Comparison of ENCODE assay signal across 8 mouse cellular contexts in the genomic region with DNA sequence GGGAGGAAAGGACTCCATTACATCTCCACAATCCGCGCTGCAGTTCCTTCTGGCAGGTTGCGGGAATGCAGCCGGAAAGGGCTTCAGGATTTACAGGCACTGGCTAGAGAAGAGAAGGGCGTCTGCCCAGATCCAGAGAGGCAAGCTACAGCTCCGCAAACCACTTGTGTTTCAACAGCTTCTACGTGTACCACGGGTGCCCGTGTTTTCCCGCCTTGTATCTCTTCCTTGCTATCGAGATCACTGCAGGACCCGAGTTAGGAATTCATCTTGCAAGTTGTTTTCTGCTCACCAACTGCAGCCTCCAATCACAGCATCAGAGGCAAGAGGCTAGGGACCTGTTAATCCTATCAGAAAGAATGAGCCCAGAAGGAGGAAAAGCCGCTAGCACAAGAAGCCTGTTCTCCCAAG. TPM values are rescaled to one million over a fixed set of nuclear protein-coding genes. Genes with fewer than 3 reads are reported as not detected.
DNase-seq lines count a peak whose midpoint lies in the region; ATAC-seq lines count a peak whose summit lies in the region.

No protein-coding gene starts in this region.

- H3K9me3 ChIP-seq in forebrain, embryonic 11.5 days (ENCODE audit: control insufficient read depth, low read length) = no peaks in the 10 kb centered on the region; the same call in 1 of the 2 replicates
- no peaks in the 10 kb centered on the region for H3K9me3 ChIP-seq in intestine, embryonic 14.5 days (ENCODE audit: control insufficient read depth, low read length)
- no peaks in the 10 kb centered on the region; the same call in 1 of the 2 replicates for H3K9me3 ChIP-seq in stomach, embryonic 16.5 days (replicated peaks; ENCODE audit: control insufficient read depth, low read length)

- no peaks in the 10 kb centered on the region for H3K36me3 ChIP-seq in forebrain, embryonic 11.5 days (ENCODE audit: control insufficient read depth, insufficient read depth, low read length)
- H3K36me3 ChIP-seq in intestine, embryonic 14.5 days (ENCODE audit: control insufficient read depth, insufficient read depth, low read length) = no peaks in the 10 kb centered on the region
- no peaks in the 10 kb centered on the region for H3K36me3 ChIP-seq in stomach, embryonic 16.5 days (ENCODE audit: control insufficient read depth, insufficient read depth, low read length)

- H3K4me2 ChIP-seq in forebrain, embryonic 11.5 days (ENCODE audit: low read depth, low read length, severe bottlenecking) = peak overlapping the region; percentile 43; the same call in 1 of the 2 replicates
- peak overlapping the region; percentile 47 for H3K4me2 ChIP-seq in intestine, embryonic 14.5 days (ENCODE audit: low read length)
- H3K4me2 ChIP-seq in stomach, embryonic 16.5 days (ENCODE audit: low read depth, low read length) = peak overlapping the region; percentile 36; the same call in 1 of the 2 replicates

- H3K27me3 ChIP-seq in forebrain, embryonic 11.5 days (ENCODE audit: control insufficient read depth, insufficient read depth, low read length) = no peaks in the 10 kb centered on the region
- H3K27me3 ChIP-seq in intestine, embryonic 14.5 days (replicated peaks; ENCODE audit: control insufficient read depth, insufficient read depth, low read length) = no peaks in the 10 kb centered on the region
- H3K27me3 ChIP-seq in stomach, embryonic 16.5 days (ENCODE audit: control insufficient read depth, insufficient read depth, low read length) = no peaks in the 10 kb centered on the region

- peak; percentile 82 for ATAC-seq in forebrain, embryonic 11.5 days (replicated peaks; ENCODE audit: low FRiP score)
- ATAC-seq in intestine, embryonic 14.5 days (replicated peaks; ENCODE audit: low FRiP score, low TSS enrichment, low read depth) = peak; percentile 56; the same call in 1 of the 2 replicates
- ATAC-seq in stomach, embryonic 16.5 days (ENCODE audit: insufficient read depth, low FRiP score) = no peak

- H3K4me3 ChIP-seq in forebrain, embryonic 11.5 days (ENCODE audit: low read depth, low read length) = no peak overlapping the region
- H3K4me3 ChIP-seq in intestine, embryonic 14.5 days (ENCODE audit: low read depth, low read length) = no peak overlapping the region; the same call in 1 of the 2 replicates
- no peak overlapping the region for H3K4me3 ChIP-seq in stomach, embryonic 16.5 days (replicated peaks; ENCODE audit: low read length)

- H3K27ac ChIP-seq in forebrain, embryonic 11.5 days (ENCODE audit: low read depth, low read length) = no peak overlapping the region
- no peak overlapping the region for H3K27ac ChIP-seq in intestine, embryonic 14.5 days (ENCODE audit: low read depth)
- H3K27ac ChIP-seq in stomach, embryonic 16.5 days (ENCODE audit: low read length) = no peak overlapping the region

- H3K4me1 ChIP-seq in forebrain, embryonic 11.5 days (replicated peaks; ENCODE audit: control insufficient read depth, insufficient read depth, low read length) = peaks cover 2% of the 10 kb centered on the region; the same call in 1 of the 2 replicates
- H3K4me1 ChIP-seq in intestine, embryonic 14.5 days (replicated peaks; ENCODE audit: control insufficient read depth, insufficient read depth, low read length) = peaks cover 5% of the 10 kb centered on the region
- no peaks in the 10 kb centered on the region for H3K4me1 ChIP-seq in stomach, embryonic 16.5 days (ENCODE audit: control insufficient read depth, insufficient read depth, low read length)

- DNase-seq in cerebellum, adult 8-10 months = peak; percentile 6
- DNase-seq in cerebellum, adult 9-10 months = no peak
- DNase-seq in ZHBTc4 (ENCODE audit: low read depth, low spot score) = peak; percentile 47
- DNase-seq in forebrain, embryonic 11.5 days (ENCODE audit: low spot score) = peak; percentile 70
- peak; percentile 73 for DNase-seq in intestine, embryonic 14.5 days (ENCODE audit: low spot score)
- peak; percentile 7 for DNase-seq in lung, postnatal 36 days
- no peak for DNase-seq in c-Kit-positive CD71-positive TER-119-positive erythroid progenitor cells, embryonic 14.5 days (ENCODE audit: low spot score)

- peak overlapping the region; percentile 30; the same call in 1 of the 2 replicates for H3K9ac ChIP-seq in forebrain, embryonic 11.5 days (ENCODE audit: low read length)
- H3K9ac ChIP-seq in intestine, embryonic 14.5 days (ENCODE audit: low read length) = no peak overlapping the region
- H3K9ac ChIP-seq in stomach, embryonic 16.5 days (ENCODE audit: low read length) = no peak overlapping the region

- 3% methylated on average over 13 of the region's 13 CpGs for WGBS in forebrain, embryonic 11.5 days
- 8% methylated on average over 13 of the region's 13 CpGs for WGBS in intestine, embryonic 14.5 days
- 12% methylated on average over 13 of the region's 13 CpGs for WGBS in stomach, embryonic 16.5 days

RNA-seq across cellular contexts. Expression of gene Chst2, which starts 35.8 kb away (rescaled TPM):
- polyA plus RNA-seq in forebrain, embryonic 11.5 days (2014; fragmentation: Nextera tagmentation; extraction: Ambion mirVana) = 15.0 and 17.5 TPM in 2 replicates
- polyA plus RNA-seq in intestine, embryonic 14.5 days (2014; fragmentation: Nextera tagmentation; extraction: Ambion mirVana) = 5.1 and 7.1 TPM in 2 replicates
- polyA plus RNA-seq in stomach, embryonic 16.5 days (2015; fragmentation: Nextera tagmentation; extraction: Ambion mirVana) = 5.0 and 5.9 TPM in 2 replicates

Comparison
In these comparisons a context has a peak if more than half of its experiments do, and no peak if none do; other contexts are left out.
1. DNase-seq: peak in cerebellum, adult 8-10 months (single experiment), ZHBTc4 (single experiment), forebrain, embryonic 11.5 days (single experiment), intestine, embryonic 14.5 days (single experiment) and lung, postnatal 36 days (single experiment); none in cerebellum, adult 9-10 months (single experiment) and c-Kit-positive CD71-positive TER-119-positive erythroid progenitor cells, embryonic 14.5 days (single experiment).
2. Peak in every context shown above with its lines, with median percentiles within 50 percentile points of each other: H3K4me2 ChIP-seq.